Mouse (Mus musculus) heart, postnatal 0 days (tissue): ENCODE measurements around the gene Nek11. TPM values are rescaled to one million over a fixed set of nuclear protein-coding genes. Genes with fewer than 3 reads are reported as not detected.
"Not testable (repeated sequence)": the region's sequence is repeated elsewhere in the genome, so short reads cannot be mapped to it uniquely, and the experiment has no call there.

Experiments
- ATAC-seq: fragments of 200-750 bp; cut with Nextera tagmentation; 2 replicates; pipeline ENCODE4 v1.8.0; 2017; ENCODE audit warnings: low read depth, moderate number of reproducible peaks, moderate library complexity; ENCODE audit not compliant: insufficient read depth
- DNase-seq: peaks from one replicate; pipeline ENCODE4 v3.0.0-alpha.2; 2016; ENCODE audit warnings: low spot score
- H3K27ac ChIP-seq: fragments of 300-500 bp; sonication (generic); 2 replicates; pipeline ENCODE4 v1.5.1; 2014; ENCODE audit warnings: low read depth, mild to moderate bottlenecking
- H3K27me3 ChIP-seq: fragments of 300-500 bp; sonication (generic); 2 replicates; pipeline ENCODE4 v1.6.1; 2014; ENCODE audit warnings: low read length, mixed read lengths; ENCODE audit not compliant: control insufficient read depth, insufficient read depth
- H3K36me3 ChIP-seq: fragments of 300-500 bp; sonication (generic); replicated peaks from 2 replicates; pipeline ENCODE4 v1.6.1; 2014; ENCODE audit warnings: low read length, mixed read lengths; ENCODE audit not compliant: control insufficient read depth, insufficient read depth
- H3K4me1 ChIP-seq: fragments of 300-500 bp; sonication (generic); 2 replicates; pipeline ENCODE4 v1.6.1; 2014; ENCODE audit warnings: antibody characterized with exemption; ENCODE audit not compliant: control insufficient read depth, insufficient read depth
- H3K4me2 ChIP-seq: fragments of 300-500 bp; sonication (generic); 2 replicates; pipeline ENCODE4 v1.6.1; 2014; ENCODE audit warnings: low read depth, mild to moderate bottlenecking, low read length, moderate library complexity
- H3K4me3 ChIP-seq: fragments of 300-500 bp; sonication (generic); 2 replicates; pipeline ENCODE4 v1.5.1; 2014; ENCODE audit warnings: low read depth, low read length
- H3K9ac ChIP-seq: fragments of 300-500 bp; sonication (generic); replicated peaks from 2 replicates; pipeline ENCODE4 v1.6.1; 2014; ENCODE audit warnings: low read depth, low read length, mixed read lengths
- H3K9me3 ChIP-seq: fragments of 300-500 bp; sonication (generic); replicated peaks from 2 replicates; pipeline ENCODE4 v1.6.1; 2016; ENCODE audit warnings: low read length; ENCODE audit not compliant: control insufficient read depth
- CTCF ChIP-seq: IDR thresholded peaks from 2 replicates; pipeline ENCODE4 v1.5.1; 2016; ENCODE audit warnings: antibody characterized with exemption, control low read depth, low read depth
- EP300 ChIP-seq: IDR thresholded peaks from 2 replicates; pipeline ENCODE4 v1.6.1; 2016; ENCODE audit warnings: antibody characterized with exemption, low read depth
- WGBS: fragments of 180-500 bp; shearing (Covaris S2); extraction: QIAGEN DNeasy Blood & Tissue Kit; methylation state at CpG from one replicate; pipeline ENCODE4 v1.1.7; 2014; 5-methylcytosine and 5-hydroxymethylcytosine counted together
- polyA plus RNA-seq: library from polyadenylated mRNA; unstranded; fragments of >200 nt; fragmentation: Nextera tagmentation; extraction: Ambion mirVana; gene quantifications from 2 replicates; pipeline ENCODE4 v1.2.1, GENCODE M21; 2015
- total RNA-seq: library from RNA; depleted of rRNA; stranded (reverse); fragments of >200 nt; gene quantifications from 2 replicates; pipeline ENCODE4 v1.2.3, GENCODE M21; 2014; ENCODE audit warnings: low replicate concordance; rRNA removed

Gene Nek11
- total and polyA plus RNA-seq, 2 experiments from 2014 or later: 0.11 TPM; not detected in 1

GRCm38 (mm10) chr9:105134536-105134935, 260.8 kb downstream of the Nek11 start:
- H3K36me3 ChIP-seq: no peaks in the 10 kb centered on the region
- DNase-seq (no peak), ATAC-seq (no peak)
- no peak overlapping the region for H3K27ac ChIP-seq
- TF ChIP-seq EP300 (no peak), CTCF (no peak)
- H3K4me1 ChIP-seq: peaks cover 8% of the 10 kb centered on the region; the same call in 1 of the 2 replicates
- no peak overlapping the region for H3K4me2 ChIP-seq
- H3K27me3 ChIP-seq: no peaks in the 10 kb centered on the region
- H3K4me3 ChIP-seq: no peak overlapping the region
- H3K9ac ChIP-seq: no peak overlapping the region
- H3K9me3 ChIP-seq: no peaks in the 10 kb centered on the region
- WGBS: 74% methylated on average over 5 of the region's 5 CpGs

- Histone ChIP-seq H3K9ac (no peak overlapping the region), H3K27ac (no peak overlapping the region), H3K27me3 (no peaks in the 10 kb centered on the region), H3K4me3 (peak overlapping the region; percentile 68), H3K4me1 (peaks cover 8% of the 10 kb centered on the region; the same call in 1 of the 2 replicates), H3K4me2 (peak overlapping the region; percentile 80), H3K36me3 (no peaks in the 10 kb centered on the region), H3K9me3 (no peaks in the 10 kb centered on the region)
- TF ChIP-seq EP300 (no peak), CTCF (no peak)
- ATAC-seq (0 out of 2 replicates have a peak, but pooled peaks have one; percentile 3), DNase-seq (no peak)
- 20% methylated on average over 5 of the region's 5 CpGs for WGBS
These were observed 263.3 kb downstream of the Nek11 start for GRCm38 (mm10) chr9:105132002-105132367.

- TF ChIP-seq CTCF (no peak), EP300 (no peak)
- no peaks in the 10 kb centered on the region for H3K9me3 ChIP-seq
- ATAC-seq: peak; percentile 98
- peak within 1 kb of the TSS; percentile 64 for H3K9ac ChIP-seq
- under 1% methylated on average over 59 of the region's 60 CpGs for whole genome bisulfite sequencing
- peak within 1 kb of the TSS; percentile 74 for H3K27ac ChIP-seq
- H3K27me3 ChIP-seq: no peaks in the 10 kb centered on the region
- peak within 1 kb of the TSS; percentile 80 for H3K4me2 ChIP-seq
- peaks cover 8% of the 10 kb centered on the region; the same call in 1 of the 2 replicates for H3K4me1 ChIP-seq
- peak; percentile 90 for DNase-seq
- no peaks in the 10 kb centered on the region for H3K36me3 ChIP-seq
- H3K4me3 ChIP-seq: peak within 1 kb of the TSS; percentile 68
These were observed 263.9 kb downstream of the Nek11 start, which contains the start of gene Nudt16 for GRCm38 (mm10) chr9:105131253-105132001. TSS of gene Nudt16 (minus strand) at chr9:105131824.

GRCm38 (mm10) chr9:105130331-105130730, 265.0 kb downstream of the Nek11 start:
- Histone ChIP-seq H3K27ac (no peak overlapping the region), H3K9ac (no peak overlapping the region), H3K4me3 (no peak overlapping the region), H3K27me3 (no peaks in the 10 kb centered on the region), H3K4me2 (peak overlapping the region; percentile 80; the same call in 1 of the 2 replicates), H3K36me3 (no peaks in the 10 kb centered on the region), H3K4me1 (peaks cover 8% of the 10 kb centered on the region; the same call in 1 of the 2 replicates), H3K9me3 (no peaks in the 10 kb centered on the region)
- WGBS: 92% methylated on average over 8 of the region's 8 CpGs
- no peak for ATAC-seq
- DNase-seq: no peak
- no peak for TF ChIP-seq EP300
- no peak for TF ChIP-seq CTCF

GRCm38 (mm10) chr9:105125206-105125605, 270.1 kb downstream of the Nek11 start:
- ATAC-seq, H3K4me3 ChIP-seq, H3K9me3 ChIP-seq, H3K27me3 ChIP-seq, H3K36me3 ChIP-seq, DNase-seq, H3K4me2 ChIP-seq, H3K27ac ChIP-seq, H3K9ac ChIP-seq, H3K4me1 ChIP-seq: not testable (repeated sequence)
- 54% methylated on average over 3 of the region's 3 CpGs for WGBS

Other genes with a start within 250 kb of the Nek11 start
- gene Aste1, start 132 bp downstream of the Nek11 start, total RNA-seq: 6.8 and 10.8 TPM in 2 replicates
- gene Aste1, start 132 bp downstream of the Nek11 start, polyA plus RNA-seq: 10.5 and 13.7 TPM in 2 replicates
- gene Atp2c1, start 131.8 kb upstream of the Nek11 start, total RNA-seq: 39.6 and 72.2 TPM in 2 replicates
- 25.1 and 31.1 TPM in 2 replicates for gene Atp2c1, start 131.8 kb upstream of the Nek11 start, polyA plus RNA-seq
- gene Pik3r4, start 247.5 kb upstream of the Nek11 start, total RNA-seq: 20.4 and 45.3 TPM in 2 replicates
- 10.2 TPM in 2 replicates for gene Pik3r4, start 247.5 kb upstream of the Nek11 start, polyA plus RNA-seq